Mouse (Mus musculus): Measurements from ENCODE around the gene Kcnj1. TPM values are rescaled to one million over a fixed set of nuclear protein-coding genes. Genes with fewer than 3 reads are reported as not detected.

The Kcnj1 gene
- polyA plus RNA-seq (2016; fragmentation: Nextera tagmentation; extraction: Ambion mirVana): not detected in 2 replicates

DNA sequence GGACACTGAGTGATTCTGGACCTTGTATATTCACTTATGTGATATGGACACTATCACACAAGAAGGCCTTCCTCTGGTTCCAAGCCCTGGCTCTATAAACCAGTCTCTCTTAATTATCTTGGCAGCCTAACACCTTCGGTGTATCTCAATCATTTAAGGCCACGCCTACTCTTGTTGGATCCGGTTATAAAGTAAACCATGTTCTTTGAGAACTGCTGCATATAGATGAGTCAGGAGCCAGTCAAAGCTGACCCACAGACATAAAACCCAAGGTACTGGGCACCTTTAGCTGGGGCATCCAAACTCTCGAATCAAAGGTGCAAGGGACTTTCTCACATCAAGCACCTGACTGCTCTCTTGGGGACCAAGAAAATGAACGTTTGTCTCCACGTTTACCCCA lies at the start of gene Kcnj1:
Gene Kcnj1 (plus strand): TSS at position 292 of the 400 bp plus-strand sequence.
- Histone ChIP-seq H3K9me3 (no peaks in the 10 kb centered on the region), H3K4me3 (no peak within 1 kb of the TSS), H3K9ac (no peak within 1 kb of the TSS), H3K4me1 (peaks cover 10% of the 10 kb centered on the region; the same call in 1 of the 2 replicates), H3K27me3 (replicated peaks) (no peaks in the 10 kb centered on the region), H3K4me2 (replicated peaks) (no peak within 1 kb of the TSS), H3K36me3 (no peaks in the 10 kb centered on the region), H3K27ac (no peak within 1 kb of the TSS)
- no peak for ATAC-seq (ENCODE audit: low FRiP score, low read depth)
- 88% methylated on average over 6 of the region's 6 CpGs for WGBS

DNA sequence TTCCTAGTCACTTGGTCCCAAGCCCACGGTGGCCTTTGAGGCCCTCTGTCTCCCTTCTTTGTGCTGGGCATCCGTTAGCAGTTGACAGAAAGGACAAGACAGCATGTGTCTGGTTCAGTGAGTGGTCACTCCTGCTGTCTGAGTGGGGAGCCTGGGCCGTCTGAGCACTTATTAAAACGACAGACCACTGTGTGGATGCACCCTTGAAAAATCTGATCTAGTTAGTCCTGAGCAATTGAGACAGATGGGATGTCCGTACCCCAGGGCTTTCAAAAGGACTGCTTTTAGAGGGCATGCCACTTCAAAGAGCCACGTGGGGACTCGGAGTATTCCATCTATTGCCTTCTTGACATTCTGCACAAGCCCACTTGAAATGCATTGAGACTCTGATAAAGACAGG lies 48.7 kb upstream of the Kcnj1 start:
- no peak overlapping the region for H3K27ac ChIP-seq
- no peak overlapping the region for H3K4me2 ChIP-seq (replicated peaks)
- no peaks in the 10 kb centered on the region for H3K9me3 ChIP-seq
- H3K9ac ChIP-seq: no peak overlapping the region
- H3K4me3 ChIP-seq: no peak overlapping the region
- H3K4me1 ChIP-seq: no peaks in the 10 kb centered on the region
- ATAC-seq (ENCODE audit: low FRiP score, low read depth): no peak
- no peaks in the 10 kb centered on the region for H3K36me3 ChIP-seq
- WGBS: 59% methylated on average over 7 of the region's 7 CpGs
- H3K27me3 ChIP-seq (replicated peaks): no peaks in the 10 kb centered on the region

DNA sequence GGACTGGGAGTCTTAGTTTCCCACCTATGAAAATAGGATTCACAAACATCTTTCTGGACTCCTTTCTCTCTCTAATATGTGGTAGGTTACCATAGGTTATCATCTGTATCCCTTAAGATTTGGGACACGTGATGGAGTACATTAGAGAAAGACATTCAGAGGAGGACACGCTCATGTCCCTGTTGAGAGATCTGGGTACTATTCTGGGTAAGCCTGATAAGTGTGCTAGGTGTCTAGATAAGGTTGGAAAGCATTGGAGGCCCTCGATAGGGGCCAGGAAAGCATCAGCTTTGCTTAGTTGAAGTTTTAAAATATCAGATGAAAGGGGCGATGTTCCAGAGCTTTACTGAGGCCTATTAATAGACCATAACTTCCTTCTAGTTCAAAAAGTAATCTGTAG lies 43.5 kb upstream of the Kcnj1 start:
- no peaks in the 10 kb centered on the region for H3K27me3 ChIP-seq (replicated peaks)
- 88% methylated on average over 4 of the region's 4 CpGs for WGBS
- no peak overlapping the region for H3K9ac ChIP-seq
- H3K4me3 ChIP-seq: no peak overlapping the region
- H3K4me2 ChIP-seq (replicated peaks): no peak overlapping the region
- no peak for ATAC-seq (ENCODE audit: low FRiP score, low read depth)
- no peaks in the 10 kb centered on the region for H3K36me3 ChIP-seq
- no peak overlapping the region for H3K27ac ChIP-seq
- H3K4me1 ChIP-seq: no peaks in the 10 kb centered on the region
- no peaks in the 10 kb centered on the region for H3K9me3 ChIP-seq

DNA sequence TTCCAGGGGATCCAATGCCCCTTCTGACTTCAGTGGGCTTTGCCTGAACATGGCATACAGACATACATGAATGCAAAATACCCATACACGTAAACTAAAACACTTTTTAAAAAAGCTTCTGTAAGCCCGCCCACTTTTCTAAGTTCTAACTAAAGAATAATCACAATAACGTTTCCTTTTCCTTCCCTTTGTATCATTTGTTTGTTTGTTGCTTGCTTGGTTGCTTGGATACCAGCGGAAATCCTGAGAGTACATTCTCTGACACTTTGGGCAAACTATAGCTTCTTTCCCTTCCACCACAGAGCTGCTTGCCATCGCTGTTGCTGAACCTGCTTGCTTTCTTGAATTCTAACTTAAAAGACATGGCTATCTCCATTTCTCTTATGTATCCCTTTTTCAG lies 41.1 kb upstream of the Kcnj1 start:
- Histone ChIP-seq H3K9ac (no peak overlapping the region), H3K4me2 (replicated peaks) (no peak overlapping the region), H3K4me1 (no peaks in the 10 kb centered on the region), H3K36me3 (no peaks in the 10 kb centered on the region), H3K27ac (no peak overlapping the region), H3K4me3 (no peak overlapping the region), H3K27me3 (replicated peaks) (no peaks in the 10 kb centered on the region), H3K9me3 (no peaks in the 10 kb centered on the region)
- 80% methylated on average over 5 of the region's 5 CpGs for WGBS
- ATAC-seq (ENCODE audit: low FRiP score, low read depth): no peak

DNA sequence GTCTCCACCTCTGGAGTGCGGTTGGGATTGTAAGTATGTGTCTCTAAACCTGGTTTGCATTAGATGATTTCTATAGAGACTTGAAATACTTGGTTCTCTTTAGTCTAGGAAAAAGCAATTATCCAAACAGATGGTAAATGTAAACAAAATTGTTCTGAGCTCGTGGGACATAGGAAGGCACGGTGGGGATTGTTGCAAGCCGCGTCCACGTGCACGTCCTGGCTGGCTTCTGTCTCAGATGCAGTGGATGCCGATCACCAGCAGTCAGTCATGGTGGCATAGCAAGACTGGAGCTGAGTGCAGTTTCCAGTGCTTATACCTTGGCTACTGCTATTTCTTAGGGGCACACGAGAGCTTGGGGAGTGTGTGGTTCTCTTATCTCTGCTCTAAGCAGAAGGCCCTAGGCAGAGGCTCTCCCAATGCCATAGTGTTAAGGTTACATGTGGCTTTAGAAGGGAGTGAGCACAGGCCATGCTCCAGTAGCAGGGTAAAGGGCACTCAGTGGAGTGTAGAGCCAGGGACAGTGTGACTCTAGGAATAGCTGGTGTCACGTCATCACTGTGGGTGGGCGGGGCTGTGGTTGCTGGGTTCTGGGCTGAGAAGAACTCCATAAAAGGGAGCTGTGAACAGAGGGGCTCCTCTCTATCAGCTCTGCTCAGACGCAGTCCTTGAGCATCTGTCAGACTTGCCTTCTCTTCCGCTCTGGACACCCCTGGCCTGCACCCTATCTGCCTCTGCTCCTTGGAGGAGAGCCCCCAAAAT lies 36.7 kb upstream of the Kcnj1 start:
- Histone ChIP-seq H3K36me3 (no peaks in the 10 kb centered on the region), H3K4me3 (no peak overlapping the region), H3K27me3 (replicated peaks) (no peaks in the 10 kb centered on the region), H3K9ac (no peak overlapping the region), H3K4me1 (no peaks in the 10 kb centered on the region; the same call in 1 of the 2 replicates), H3K4me2 (replicated peaks) (no peak overlapping the region), H3K9me3 (no peaks in the 10 kb centered on the region), H3K27ac (no peak overlapping the region)
- ATAC-seq (ENCODE audit: low FRiP score, low read depth): no peak
- WGBS: 85% methylated on average over 13 of the region's 13 CpGs

DNA sequence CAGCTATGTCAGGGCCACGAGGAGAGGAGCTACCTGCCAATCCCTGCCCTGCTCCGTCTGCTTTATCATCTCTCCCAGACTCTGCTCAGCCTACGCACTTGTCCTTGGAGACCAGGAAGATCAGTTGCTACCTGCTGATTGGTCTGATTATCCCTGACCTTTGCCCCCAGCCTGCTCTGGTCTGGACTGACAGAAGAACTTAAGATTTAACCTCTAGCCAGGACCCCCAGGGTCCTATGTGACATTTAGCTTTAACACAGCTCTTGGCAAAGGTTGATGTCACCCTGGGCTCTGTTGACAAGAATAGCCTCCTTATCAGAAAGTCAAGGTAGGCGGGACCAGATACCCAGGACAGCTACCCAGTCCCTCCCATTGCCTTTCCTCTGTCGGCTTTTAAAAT lies 31.5 kb upstream of the Kcnj1 start:
- H3K4me1 ChIP-seq: peaks cover 16% of the 10 kb centered on the region
- H3K9me3 ChIP-seq: no peaks in the 10 kb centered on the region
- no peak overlapping the region for H3K4me3 ChIP-seq
- ATAC-seq (ENCODE audit: low FRiP score, low read depth): no peak
- H3K36me3 ChIP-seq: no peaks in the 10 kb centered on the region
- peaks cover 43% of the 10 kb centered on the region for H3K27me3 ChIP-seq (replicated peaks)
- 70% methylated on average over 5 of the region's 5 CpGs for WGBS
- no peak overlapping the region for H3K9ac ChIP-seq
- no peak overlapping the region for H3K27ac ChIP-seq
- H3K4me2 ChIP-seq (replicated peaks): no peak overlapping the region

DNA sequence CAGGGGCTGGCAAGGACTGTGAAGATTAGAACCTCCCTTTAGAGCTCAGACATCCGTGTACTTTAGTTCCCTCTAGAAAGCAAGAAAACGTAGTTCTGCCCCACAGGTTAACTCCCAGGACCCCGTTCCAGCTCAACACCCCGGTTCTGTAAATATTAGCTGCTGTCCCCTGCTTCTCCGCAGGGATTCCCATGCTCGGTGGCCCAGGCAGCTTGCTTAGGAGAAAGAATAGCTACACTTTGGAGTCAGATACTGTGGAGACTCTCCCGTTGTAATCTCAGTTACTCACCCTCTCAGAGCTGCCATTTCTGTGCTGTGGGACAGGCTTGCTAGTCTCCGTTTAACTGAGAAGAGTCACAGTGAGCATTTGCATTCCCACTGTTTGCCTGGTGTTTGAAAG lies 29.4 kb upstream of the Kcnj1 start:
- no peaks in the 10 kb centered on the region for H3K36me3 ChIP-seq
- no peak overlapping the region for H3K4me3 ChIP-seq
- peaks cover 49% of the 10 kb centered on the region for H3K27me3 ChIP-seq (replicated peaks)
- H3K4me1 ChIP-seq: peaks cover 20% of the 10 kb centered on the region
- H3K4me2 ChIP-seq (replicated peaks): no peak overlapping the region
- ATAC-seq (ENCODE audit: low FRiP score, low read depth): no peak
- H3K27ac ChIP-seq: no peak overlapping the region
- no peaks in the 10 kb centered on the region for H3K9me3 ChIP-seq
- 19% methylated on average over 8 of the region's 8 CpGs for WGBS
- H3K9ac ChIP-seq: no peak overlapping the region

DNA sequence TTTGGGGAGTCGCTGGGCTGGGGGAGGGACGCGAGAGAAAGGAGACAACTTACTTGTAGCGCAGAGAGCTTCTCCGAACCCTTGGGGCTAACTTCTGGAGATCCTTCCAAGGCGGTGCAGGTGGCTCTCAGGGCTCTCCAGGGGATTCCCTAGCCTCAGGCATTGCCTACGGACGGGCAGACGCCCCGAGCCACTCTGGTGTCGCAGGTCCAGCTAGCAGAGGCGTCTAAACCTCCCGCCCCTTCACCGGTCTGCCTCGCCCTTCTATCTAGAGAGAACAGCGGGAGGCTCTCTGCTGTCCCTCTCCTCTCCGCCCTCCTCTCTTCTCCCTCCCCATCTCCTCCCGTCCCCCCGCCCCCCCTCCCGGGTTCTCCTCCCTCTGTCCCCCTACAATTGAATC lies 28.2 kb upstream of the Kcnj1 start, which contains the start of gene Kcnj5:
Gene Kcnj5 (minus strand): TSS at position 300 of the 400 bp plus-strand sequence.
- H3K4me3 ChIP-seq: peak within 1 kb of the TSS; percentile 28
- H3K27ac ChIP-seq: no peak within 1 kb of the TSS
- H3K9ac ChIP-seq: peak within 1 kb of the TSS; percentile 42; the same call in 1 of the 2 replicates
- H3K9me3 ChIP-seq: no peaks in the 10 kb centered on the region
- H3K4me1 ChIP-seq: peaks cover 20% of the 10 kb centered on the region
- peak within 1 kb of the TSS; percentile 67 for H3K4me2 ChIP-seq (replicated peaks)
- peak; percentile 13; the same call in 1 of the 2 replicates for ATAC-seq (ENCODE audit: low FRiP score, low read depth)
- H3K27me3 ChIP-seq (replicated peaks): peaks cover 49% of the 10 kb centered on the region
- WGBS: under 1% methylated on average over 20 of the region's 20 CpGs
- no peaks in the 10 kb centered on the region for H3K36me3 ChIP-seq

DNA sequence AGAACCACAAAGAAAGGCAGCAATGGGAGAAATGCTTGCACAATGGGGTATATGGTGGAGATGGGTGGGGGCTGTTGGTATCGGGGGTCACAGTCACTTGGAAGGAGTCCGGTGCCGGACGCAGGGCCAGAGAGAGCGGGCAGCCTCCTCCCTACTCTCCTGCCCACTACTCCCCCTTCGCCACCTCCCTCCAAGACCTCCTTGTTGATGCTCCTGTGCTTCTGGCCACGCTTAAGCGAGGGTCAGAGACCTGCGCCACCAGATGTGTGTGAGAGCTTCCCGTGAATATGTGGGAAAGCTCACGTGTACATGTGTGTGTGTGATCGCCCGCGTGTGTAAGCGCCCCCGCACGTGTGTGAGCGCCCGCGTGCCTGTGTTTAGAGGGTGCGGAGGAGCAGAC lies 27.8 kb upstream of the Kcnj1 start:
- H3K4me3 ChIP-seq: peak overlapping the region; percentile 28
- 2% methylated on average over 21 of the region's 21 CpGs for WGBS
- peak overlapping the region; percentile 67 for H3K4me2 ChIP-seq (replicated peaks)
- no peaks in the 10 kb centered on the region for H3K36me3 ChIP-seq
- no peaks in the 10 kb centered on the region for H3K9me3 ChIP-seq
- ATAC-seq (ENCODE audit: low FRiP score, low read depth): peak; percentile 35
- peak overlapping the region; percentile 42; the same call in 1 of the 2 replicates for H3K9ac ChIP-seq
- peaks cover 20% of the 10 kb centered on the region for H3K4me1 ChIP-seq
- H3K27ac ChIP-seq: no peak overlapping the region
- H3K27me3 ChIP-seq (replicated peaks): peaks cover 49% of the 10 kb centered on the region

DNA sequence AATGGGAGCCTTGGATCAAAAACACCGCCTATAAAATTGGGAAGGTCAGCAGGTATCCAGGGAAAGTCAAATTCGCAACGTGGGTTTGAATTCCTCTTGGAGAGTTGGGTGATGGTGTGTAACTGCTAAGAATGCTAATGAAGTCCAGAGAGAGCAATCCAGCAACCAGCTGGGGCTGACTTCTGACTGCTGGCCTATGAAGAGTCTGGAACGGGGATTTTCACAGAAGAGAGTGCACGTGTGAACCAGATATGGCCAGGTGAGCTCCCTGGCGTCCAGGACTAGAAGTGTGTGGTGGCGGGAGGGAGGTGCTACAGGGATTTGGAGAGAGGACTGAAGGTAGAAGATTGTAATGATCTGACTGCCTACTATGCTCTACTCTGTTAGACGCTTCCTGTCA lies 24.2 kb upstream of the Kcnj1 start:
- peaks cover 25% of the 10 kb centered on the region for H3K4me1 ChIP-seq
- H3K9ac ChIP-seq: no peak overlapping the region
- no peak overlapping the region for H3K27ac ChIP-seq
- H3K4me2 ChIP-seq (replicated peaks): no peak overlapping the region
- no peak for ATAC-seq (ENCODE audit: low FRiP score, low read depth)
- no peaks in the 10 kb centered on the region for H3K36me3 ChIP-seq
- WGBS: 62% methylated on average over 8 of the region's 8 CpGs
- peaks cover 33% of the 10 kb centered on the region for H3K27me3 ChIP-seq (replicated peaks)
- H3K9me3 ChIP-seq: no peaks in the 10 kb centered on the region
- no peak overlapping the region for H3K4me3 ChIP-seq

DNA sequence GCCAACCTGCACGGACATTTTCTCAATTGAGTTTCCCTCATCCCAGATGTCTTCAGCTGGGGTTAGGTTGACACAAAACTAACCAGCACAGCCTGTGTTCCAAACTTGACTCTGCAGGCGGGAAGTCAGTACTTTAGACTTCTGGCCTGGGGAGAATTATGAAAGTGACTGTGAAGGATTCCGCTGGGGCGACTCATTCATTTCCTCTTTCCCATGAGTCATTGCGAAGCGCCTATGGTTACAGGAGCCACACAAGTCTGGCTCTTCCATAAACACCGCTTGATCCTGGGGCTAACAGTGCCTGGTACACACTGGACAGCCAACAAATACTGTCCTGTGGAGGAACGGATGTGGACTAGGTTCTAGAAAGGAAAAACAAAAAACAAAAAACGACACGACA lies 22.9 kb upstream of the Kcnj1 start:
- Histone ChIP-seq H3K27ac (no peak overlapping the region), H3K4me3 (no peak overlapping the region), H3K36me3 (no peaks in the 10 kb centered on the region), H3K4me1 (peaks cover 15% of the 10 kb centered on the region; the same call in 1 of the 2 replicates), H3K27me3 (replicated peaks) (peaks cover 21% of the 10 kb centered on the region), H3K9ac (no peak overlapping the region), H3K9me3 (no peaks in the 10 kb centered on the region), H3K4me2 (replicated peaks) (no peak overlapping the region)
- 91% methylated on average over 10 of the region's 10 CpGs for WGBS
- ATAC-seq (ENCODE audit: low FRiP score, low read depth): no peak

DNA sequence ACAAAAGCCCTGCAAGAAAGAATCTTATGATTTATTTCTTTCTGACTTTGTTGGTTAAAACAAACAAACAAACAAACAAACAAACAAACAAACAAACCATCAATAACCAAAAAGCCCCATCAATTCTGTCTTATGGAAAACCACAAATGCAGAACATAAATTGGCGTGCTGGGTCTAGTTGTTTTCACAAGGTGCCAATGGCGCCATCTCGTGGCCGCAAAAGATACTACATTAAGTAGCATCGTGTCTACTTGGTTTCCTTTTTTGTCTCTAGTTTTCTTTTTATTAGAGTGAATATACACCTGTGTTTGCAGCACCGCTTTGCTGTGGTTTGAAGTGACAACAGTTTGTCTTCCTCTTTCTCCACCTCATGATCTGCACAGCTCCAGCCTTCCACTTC lies 22.0 kb upstream of the Kcnj1 start:
- Histone ChIP-seq H3K4me3 (no peak overlapping the region), H3K27me3 (replicated peaks) (peaks cover 11% of the 10 kb centered on the region), H3K27ac (no peak overlapping the region), H3K36me3 (no peaks in the 10 kb centered on the region), H3K4me1 (peaks cover 9% of the 10 kb centered on the region; the same call in 1 of the 2 replicates), H3K9me3 (no peaks in the 10 kb centered on the region), H3K9ac (no peak overlapping the region), H3K4me2 (replicated peaks) (no peak overlapping the region)
- no peak for ATAC-seq (ENCODE audit: low FRiP score, low read depth)
- 7% methylated on average over 6 of the region's 6 CpGs for WGBS

DNA sequence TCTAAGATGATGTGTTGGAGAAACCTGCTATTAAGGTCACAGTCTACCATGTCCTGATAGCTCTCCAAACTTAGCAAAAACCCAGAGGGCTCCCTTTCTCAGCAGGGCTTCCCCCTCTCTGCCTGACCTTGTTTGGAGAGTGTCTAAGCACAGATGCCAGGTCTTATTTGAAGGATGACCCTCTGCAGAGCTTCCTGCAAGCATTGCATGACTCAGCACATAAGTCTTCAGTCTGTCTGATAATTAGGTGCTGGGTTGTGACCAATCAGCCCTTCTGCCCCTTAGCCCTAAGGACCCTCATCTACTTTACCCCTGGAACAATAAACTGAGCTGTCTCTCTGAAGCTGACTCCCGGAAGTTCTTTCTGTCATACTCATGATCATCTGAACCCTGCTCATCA lies 11.5 kb upstream of the Kcnj1 start:
- no peak overlapping the region for H3K9ac ChIP-seq
- WGBS: 84% methylated on average over 1 of the region's 1 CpGs
- ATAC-seq (ENCODE audit: low FRiP score, low read depth): no peak

More for the DNA sequence above, 11.5 kb upstream of the Kcnj1 start:
- Histone ChIP-seq H3K36me3 (no peaks in the 10 kb centered on the region), H3K4me1 (no peaks in the 10 kb centered on the region), H3K4me2 (replicated peaks) (no peak overlapping the region), H3K27me3 (replicated peaks) (no peaks in the 10 kb centered on the region), H3K4me3 (no peak overlapping the region), H3K27ac (no peak overlapping the region), H3K9me3 (0 out of 2 replicates have a peak, but pooled peaks cover 3% of the 10 kb centered on the region)

Data from neural tube, embryonic 12.5 days (tissue).